Mouse (Mus musculus) brown adipose tissue, adult 24 weeks (tissue): ENCODE results near the gene Smpdl3b. TPM values are rescaled to one million over a fixed set of nuclear protein-coding genes. Genes with fewer than 3 reads are reported as not detected.
"Not testable (repeated sequence)": the region's sequence is repeated elsewhere in the genome, so short reads cannot be mapped to it uniquely, and the experiment has no call there.

Experiments
- H3K27ac ChIP-seq: fragments of 200-500 bp; replicated peaks from 2 replicates; pipeline ENCODE4 v1.5.1; 2012; ENCODE audit warnings: low read depth, mild to moderate bottlenecking, low read length
- H3K4me1 ChIP-seq: fragments of 200-500 bp; 2 replicates; pipeline ENCODE4 v1.6.1; 2012; ENCODE audit warnings: low read length, mixed read lengths; ENCODE audit not compliant: control insufficient read depth, insufficient read depth, insufficient read length
- H3K4me3 ChIP-seq: fragments of 200-500 bp; 2 replicates; pipeline ENCODE4 v1.5.1; 2012; ENCODE audit warnings: low read depth, mild to moderate bottlenecking, low read length, moderate library complexity; ENCODE audit not compliant: insufficient read depth
- polyA plus RNA-seq: library from polyadenylated mRNA; stranded (reverse); fragments of >200 nt; gene quantifications from 2 replicates; pipeline ENCODE4 v1.2.4, GENCODE M21; 2012; ENCODE audit not compliant: missing spikeins, insufficient read depth, insufficient read length

Smpdl3b gene
- polyA plus RNA-seq, 1 experiment = not detected

DNA sequence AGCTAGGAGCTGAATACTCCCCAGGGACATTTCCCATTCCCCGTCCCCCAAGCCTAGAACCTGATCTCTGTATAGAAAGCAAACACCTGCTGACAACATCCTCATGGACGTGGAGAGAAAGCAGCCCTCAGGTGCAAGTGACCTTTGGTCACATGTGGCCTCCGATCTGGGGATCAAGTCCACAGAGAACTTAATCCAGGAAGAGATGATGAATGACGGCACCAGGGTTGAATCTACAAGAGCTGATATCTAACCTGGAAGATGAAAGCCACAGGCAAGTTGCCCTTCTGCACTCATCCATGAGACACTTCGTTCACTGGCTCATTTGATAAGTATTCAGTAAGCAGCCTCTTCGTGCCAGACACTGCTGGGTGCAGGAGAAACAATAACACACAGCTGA is 5.5 kb upstream of the Smpdl3b start:
- no peak overlapping the region for H3K27ac ChIP-seq
- H3K4me1 ChIP-seq = no peaks in the 10 kb centered on the region
- no peak overlapping the region for H3K4me3 ChIP-seq

DNA sequence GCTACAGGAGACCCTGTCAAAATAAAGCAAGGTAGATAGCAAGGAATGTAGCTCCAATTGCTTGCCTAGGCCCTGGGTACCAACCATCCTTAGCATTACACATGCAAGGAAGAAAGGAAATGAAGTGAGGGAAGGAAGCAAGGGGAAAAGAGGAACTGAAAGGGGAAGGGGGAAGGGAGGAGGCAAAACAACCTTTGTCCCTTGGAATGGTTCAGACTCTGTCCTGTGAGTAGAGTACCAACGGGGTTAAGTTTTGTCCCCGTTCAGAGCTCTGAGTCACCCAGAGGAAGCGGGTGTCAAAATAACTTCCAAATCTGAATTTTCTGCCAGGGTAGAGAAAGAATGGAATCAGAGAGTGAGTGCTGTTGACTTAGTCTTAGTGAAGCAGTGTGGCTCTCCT is 3.2 kb upstream of the Smpdl3b start:
- peak overlapping the region; percentile 65; the same call in 1 of the 2 replicates for H3K27ac ChIP-seq

DNA sequence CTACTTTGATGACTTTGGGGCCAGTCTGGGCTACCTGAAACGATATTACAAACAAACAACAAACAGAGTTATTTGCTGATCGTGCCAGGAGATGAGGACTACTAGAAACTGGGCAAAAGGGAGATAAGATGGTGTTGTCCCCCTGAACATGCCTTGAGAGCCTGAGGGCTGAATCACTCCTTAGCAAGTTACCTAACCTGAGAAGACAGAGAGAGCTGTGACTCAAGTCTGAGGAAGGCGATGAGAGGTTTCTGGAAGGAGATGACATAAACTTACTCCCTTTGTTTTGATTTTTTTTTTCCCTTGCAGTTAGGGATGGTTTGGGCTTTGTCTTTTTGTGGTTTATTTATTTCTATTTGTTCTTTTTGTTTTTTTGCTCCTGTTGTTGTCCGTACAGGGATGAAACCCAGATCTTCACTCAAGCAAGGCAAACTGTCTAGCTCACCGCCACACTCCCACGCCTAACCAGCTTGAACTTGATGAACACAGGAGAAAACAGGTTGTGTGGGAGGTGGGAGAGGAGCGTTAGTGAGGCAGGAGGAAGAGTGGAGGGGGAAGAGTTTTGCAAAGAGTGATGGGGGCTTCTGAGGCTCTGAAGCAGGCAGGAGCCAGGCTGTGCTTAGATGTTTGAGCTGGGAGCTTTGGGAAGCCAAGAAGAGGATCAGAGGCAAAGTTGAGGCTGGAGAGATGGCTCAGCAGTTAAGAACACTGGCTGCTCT is 740 bp upstream of the Smpdl3b start:
- no peak overlapping the region for H3K27ac ChIP-seq
- no peak overlapping the region for H3K4me3 ChIP-seq
- no peaks in the 10 kb centered on the region; the same call in 1 of the 2 replicates for H3K4me1 ChIP-seq

More for the DNA sequence above, 3.2 kb upstream of the Smpdl3b start:
- H3K4me1 ChIP-seq = no peaks in the 10 kb centered on the region; the same call in 1 of the 2 replicates
- H3K4me3 ChIP-seq = no peak overlapping the region

DNA sequence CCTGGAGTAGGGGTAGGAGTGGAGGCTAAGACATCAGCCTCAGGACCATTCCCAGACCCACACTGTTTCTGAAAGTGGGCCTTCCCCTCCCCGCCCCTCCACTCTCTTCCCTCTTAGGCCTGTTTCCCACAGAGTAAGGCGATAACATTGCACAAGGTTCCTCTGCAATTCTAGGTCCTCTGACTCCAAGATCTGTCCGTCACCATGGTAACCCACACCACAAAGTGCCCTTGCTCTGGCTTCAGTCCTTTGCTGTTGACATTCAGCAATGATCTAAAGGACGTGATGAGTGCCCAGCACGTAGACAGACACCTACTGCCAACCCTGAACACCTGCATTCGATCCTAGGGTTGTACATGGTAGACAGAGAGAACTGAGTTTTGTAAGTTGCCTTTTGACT is 4.1 kb downstream of the Smpdl3b start:
- H3K4me3 ChIP-seq = no peak overlapping the region
- peaks cover 6% of the 10 kb centered on the region for H3K4me1 ChIP-seq
- H3K27ac ChIP-seq = no peak overlapping the region

DNA sequence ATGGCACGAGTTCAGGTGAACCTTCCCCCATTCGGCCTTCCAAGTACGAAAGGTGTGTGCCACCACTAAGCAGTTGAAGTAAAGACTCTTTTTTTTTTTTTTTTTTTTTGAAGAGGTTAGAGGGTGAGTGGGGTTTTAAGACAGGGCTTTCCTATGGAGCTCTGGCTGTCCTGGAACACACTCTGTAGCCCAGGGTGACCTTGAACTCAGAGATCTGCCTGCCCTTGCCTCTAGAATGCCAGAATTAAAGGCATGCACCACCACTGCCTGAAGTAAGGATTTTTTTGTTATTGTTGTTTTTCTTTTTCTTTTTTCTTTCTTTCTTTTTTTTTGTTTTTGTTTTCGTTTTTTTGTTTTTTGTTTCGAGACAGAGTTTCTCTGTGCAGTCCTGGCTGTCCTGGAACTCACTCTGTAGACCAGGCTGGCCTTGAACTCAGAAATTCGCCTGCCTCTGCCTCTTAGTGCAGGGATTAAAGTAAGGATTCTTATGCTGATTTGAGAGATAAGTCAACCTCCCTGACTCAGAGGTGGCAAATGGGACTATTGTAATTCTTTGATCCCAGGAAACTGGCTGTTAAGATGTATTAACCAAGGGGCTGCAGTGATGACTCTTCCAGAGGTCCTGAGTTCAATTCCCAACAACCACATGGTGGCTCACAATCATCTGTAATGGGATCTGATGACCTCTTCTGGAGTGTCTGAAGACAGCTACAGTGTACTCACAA is 7.6 kb downstream of the Smpdl3b start:
- H3K4me1 ChIP-seq = peaks cover 6% of the 10 kb centered on the region; the same call in 1 of the 2 replicates
- peak overlapping the region; percentile 37 for H3K27ac ChIP-seq

DNA sequence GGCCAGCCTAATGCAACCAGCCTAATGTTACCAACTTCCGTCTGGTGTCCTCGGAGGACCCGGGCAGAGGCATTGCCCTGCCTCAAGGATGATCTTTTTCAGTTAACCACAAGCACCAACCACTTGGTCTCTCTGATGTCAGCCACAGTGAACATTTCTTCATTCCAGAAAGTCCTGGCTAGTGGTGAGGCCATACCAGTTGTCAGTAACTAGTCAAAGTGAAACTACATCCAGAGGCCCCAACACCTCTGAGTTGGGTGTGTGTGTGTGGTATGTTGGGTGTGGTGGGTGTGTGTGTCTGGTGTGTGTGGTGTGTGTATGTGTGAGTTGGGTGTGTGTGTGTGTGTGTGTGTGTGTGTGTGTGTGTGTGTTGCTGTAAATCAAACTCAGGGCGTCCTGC is 8.3 kb downstream of the Smpdl3b start:
- Histone ChIP-seq H3K4me1 (peaks cover 6% of the 10 kb centered on the region; the same call in 1 of the 2 replicates), H3K27ac (peak overlapping the region; percentile 37), H3K4me3 (peak overlapping the region; percentile 1; the same call in 1 of the 2 replicates)

More for the DNA sequence above, 7.6 kb downstream of the Smpdl3b start:
- H3K4me3 ChIP-seq = no peak overlapping the region

DNA sequence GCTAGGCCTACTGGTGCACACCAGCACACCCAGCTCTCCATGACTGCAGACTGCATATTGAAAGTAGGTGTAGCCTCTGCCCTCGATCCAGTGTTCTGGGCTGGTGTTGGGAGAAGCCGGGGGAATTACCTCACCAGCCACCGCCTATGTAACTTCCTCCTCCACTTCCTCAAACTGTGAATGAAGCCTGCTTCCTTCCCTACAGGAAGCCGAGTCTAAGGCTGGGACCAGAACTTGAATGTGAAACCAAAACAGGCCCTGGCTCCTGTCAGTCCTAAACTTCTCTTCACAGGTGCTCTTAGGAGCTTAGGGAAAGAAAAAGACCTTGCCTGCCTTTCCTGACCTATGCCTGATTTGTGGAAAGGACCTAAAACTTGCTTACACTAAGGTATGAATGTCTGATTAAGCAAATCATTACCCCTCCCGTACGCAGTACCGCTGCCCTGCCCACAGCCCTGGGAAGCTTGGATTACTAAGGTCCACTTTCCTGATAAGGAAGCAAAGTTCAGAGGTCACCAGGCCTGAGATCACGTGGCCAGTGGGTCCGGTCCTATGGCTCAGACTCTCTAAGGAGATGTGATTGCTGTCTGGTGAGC is 9.3 kb downstream of the Smpdl3b start:
- Histone ChIP-seq H3K4me3 (peak overlapping the region; percentile 70), H3K4me1 (peaks cover 6% of the 10 kb centered on the region; the same call in 1 of the 2 replicates), H3K27ac (peak overlapping the region; percentile 100)

DNA sequence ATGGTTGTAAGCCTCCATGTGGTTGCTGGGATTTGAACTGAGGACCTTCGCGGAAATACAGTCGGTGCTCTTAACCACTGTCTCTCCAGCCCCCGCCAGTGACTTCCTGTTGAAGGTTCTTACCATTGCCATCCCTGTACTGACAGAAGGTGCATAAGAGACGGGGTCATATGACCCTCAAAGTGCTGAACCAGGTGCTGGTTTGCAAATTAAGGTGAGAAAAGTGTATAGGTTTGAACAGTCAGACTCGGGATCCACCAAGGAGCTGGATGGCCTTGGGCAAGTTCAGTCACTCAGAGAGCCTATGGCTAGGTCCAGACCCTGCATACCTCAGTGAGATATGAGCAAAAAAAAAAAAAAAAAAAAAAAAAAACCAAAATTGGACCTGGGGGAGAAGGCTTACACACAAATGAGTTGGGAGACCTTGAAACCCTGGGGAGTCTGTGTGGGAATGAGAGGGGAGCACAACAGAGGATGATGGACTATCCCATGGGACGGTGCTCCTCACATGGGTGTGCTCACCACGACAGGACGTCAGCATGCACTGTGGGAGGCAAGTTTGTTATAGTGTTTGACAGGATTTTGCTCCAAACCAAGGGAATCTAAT is 10.0 kb downstream of the Smpdl3b start:
- peak overlapping the region; percentile 98 for H3K27ac ChIP-seq
- H3K4me1 ChIP-seq = peaks cover 6% of the 10 kb centered on the region; the same call in 1 of the 2 replicates
- H3K4me3 ChIP-seq = peak overlapping the region; percentile 53

DNA sequence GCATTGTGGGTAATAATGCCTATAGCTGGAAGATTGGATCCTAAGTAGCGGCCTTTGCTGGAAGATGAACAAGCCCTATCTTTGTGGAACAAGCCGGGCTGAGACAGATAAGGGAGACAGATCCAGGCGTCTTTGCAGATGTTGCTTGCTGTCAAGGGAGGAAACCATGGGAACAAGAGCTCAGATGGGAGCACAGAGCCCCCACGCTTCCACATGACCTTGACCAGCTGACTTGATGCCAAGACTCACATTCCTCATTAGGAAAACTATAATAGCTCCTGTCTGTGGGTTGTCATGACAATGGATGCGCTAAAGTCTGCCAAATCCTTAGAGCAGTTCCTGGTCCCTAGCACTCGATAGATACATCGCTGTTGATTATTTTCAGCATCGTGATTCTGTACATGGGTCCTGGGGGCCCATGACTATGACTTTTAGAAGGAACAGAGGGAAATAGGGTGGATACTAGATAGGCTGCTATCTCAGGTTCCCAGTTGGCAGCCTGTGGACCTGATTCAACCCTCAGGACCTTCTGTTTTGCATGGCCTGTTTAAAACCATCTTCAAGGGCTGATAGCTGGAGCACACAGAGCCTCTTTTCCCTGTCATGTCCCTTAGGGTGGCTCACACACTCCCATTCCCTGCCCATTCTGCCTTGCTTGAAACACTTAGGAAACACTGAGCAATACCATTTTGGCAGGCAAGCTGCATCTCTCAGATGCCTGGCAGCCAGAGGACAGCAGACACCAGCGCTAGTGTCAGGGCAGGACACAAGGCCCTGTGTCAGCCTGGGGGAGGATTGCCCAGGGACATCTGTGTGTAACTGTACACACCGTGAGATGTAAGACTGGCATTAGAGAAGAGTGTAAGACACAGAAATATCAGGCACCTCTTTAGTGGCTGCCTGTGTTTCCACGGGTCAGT is 12.8 kb downstream of the Smpdl3b start:
- Histone ChIP-seq H3K4me3 (no peak overlapping the region), H3K4me1 (peaks cover 6% of the 10 kb centered on the region; the same call in 1 of the 2 replicates), H3K27ac (no peak overlapping the region)

DNA sequence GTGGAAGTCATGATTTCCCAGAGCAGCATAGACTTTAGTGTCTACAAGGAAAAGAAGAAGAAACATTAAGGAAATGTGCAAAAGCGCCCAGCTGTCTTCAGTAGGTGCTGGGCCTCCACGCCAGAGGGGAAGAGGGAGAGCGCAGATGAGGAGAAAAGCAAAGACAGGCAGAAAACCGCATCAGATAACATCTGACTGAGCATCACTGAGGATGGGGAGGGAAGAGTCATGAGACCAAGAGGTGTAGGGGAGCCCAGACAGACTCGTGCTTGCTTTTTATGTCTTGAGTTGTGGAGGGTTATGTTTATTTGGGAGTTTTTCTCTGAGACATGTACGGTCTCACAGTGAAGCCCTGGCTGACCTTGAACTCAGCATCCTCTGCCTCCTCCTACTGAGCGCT is 15.6 kb downstream of the Smpdl3b start:
- Histone ChIP-seq H3K4me3 (no peak overlapping the region), H3K4me1 (no peaks in the 10 kb centered on the region), H3K27ac (no peak overlapping the region)

DNA sequence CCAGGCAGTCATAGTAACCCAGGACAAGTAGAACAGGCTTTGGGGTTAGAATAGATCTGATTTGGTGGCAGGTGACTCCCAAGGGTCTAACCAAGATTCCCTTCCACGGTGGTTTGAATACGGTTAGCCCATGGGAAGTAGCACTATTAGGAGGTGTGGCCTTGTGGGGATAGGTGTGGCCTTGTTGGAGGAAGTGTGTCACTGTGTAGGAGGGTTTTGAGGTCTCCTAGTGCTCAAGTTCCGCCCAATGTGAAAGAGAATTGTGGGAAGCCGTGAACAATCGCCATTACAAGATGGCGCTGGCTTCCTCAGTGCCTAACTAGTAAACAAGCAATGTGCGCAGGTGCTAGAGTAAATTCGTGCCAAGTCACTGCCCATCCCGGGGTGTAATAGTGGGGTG is 19.9 kb downstream of the Smpdl3b start:
- H3K27ac ChIP-seq, H3K4me1 ChIP-seq, H3K4me3 ChIP-seq: not testable (repeated sequence)

DNA sequence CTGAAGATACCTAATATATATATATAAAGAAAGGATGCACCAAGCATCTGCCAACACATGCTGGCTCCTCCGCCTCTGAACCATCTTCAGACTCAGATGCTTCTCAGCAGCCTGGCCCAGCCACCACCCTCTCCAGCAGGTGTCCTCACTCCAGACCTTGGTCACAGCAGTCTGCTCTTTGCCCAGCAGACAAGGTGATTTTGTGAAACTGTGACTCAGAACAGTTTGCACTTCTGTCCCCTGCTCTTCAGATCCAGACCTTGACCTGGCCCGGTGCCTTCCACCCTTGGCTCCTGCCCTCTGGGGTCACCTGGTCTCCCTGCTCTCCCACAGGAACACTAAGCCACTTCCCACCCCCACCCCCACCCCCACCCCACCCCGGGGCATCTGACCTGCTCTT is 21.2 kb downstream of the Smpdl3b start:
- Histone ChIP-seq H3K4me1 (0 out of 2 replicates have a peak, but pooled peaks cover 3% of the 10 kb centered on the region), H3K4me3 (no peak overlapping the region), H3K27ac (no peak overlapping the region)

DNA sequence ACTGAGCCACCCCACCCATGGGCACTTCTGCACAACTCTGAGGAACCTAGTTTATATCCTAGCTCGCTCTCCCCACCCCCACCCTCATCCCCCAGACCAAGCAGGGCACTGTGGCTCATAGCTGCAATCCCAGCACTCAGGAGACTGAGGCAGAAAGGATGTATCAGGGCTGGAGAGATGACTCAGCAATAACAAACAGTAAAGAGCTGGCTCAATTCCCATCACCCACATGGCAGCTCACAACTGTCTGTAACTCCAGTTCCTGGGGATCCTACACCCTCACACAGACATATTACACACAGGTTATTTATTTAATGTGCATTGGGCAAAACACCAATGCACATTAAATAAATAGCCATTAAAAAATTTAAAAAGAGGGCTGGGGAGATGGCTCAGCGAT is 21.7 kb downstream of the Smpdl3b start:
- Histone ChIP-seq H3K4me3 (no peak overlapping the region), H3K27ac (no peak overlapping the region), H3K4me1 (0 out of 2 replicates have a peak, but pooled peaks cover 3% of the 10 kb centered on the region)

DNA sequence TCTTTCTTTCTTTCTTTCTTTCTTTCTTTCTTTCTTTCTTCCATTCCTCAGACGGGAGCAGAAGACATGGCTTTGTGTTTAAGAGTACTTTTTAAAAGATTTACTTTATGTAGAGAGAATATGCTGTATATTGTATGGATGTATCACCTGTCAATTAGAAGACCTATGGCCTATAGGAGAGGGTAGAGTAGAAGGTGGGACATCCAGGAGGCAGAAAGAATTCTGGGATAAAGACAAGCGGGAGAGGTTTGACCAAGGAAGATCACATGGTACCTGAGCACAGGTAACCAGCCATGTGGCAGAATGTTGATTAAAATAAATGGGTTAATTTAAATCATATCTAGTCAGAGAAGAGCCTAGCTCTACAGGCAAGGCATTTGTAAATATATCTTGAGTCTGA is 22.3 kb downstream of the Smpdl3b start:
- H3K4me1 ChIP-seq = 0 out of 2 replicates have a peak, but pooled peaks cover 3% of the 10 kb centered on the region
- H3K4me3 ChIP-seq = no peak overlapping the region
- no peak overlapping the region for H3K27ac ChIP-seq
